Mouse (Mus musculus) bone marrow, adult 2 months (tissue): Measurements from ENCODE around the gene Phf1. TPM values are rescaled to one million over a fixed set of nuclear protein-coding genes. Genes with fewer than 3 reads are reported as not detected.

ENCODE experiments used
- H3K27ac ChIP-seq: fragments of 200-500 bp; 2 replicates; pipeline ENCODE4 v1.5.1; 2012; ENCODE audit warnings: low read depth, mild to moderate bottlenecking, control low read depth, inconsistent platforms, low read length; ENCODE audit not compliant: control insufficient read depth, poor library complexity, insufficient read depth
- H3K4me1 ChIP-seq: fragments of 200-500 bp; 2 replicates; pipeline ENCODE4 v1.6.1; 2011; ENCODE audit warnings: low read length; ENCODE audit not compliant: control insufficient read depth, insufficient read depth
- H3K4me3 ChIP-seq: fragments of 200-500 bp; replicated peaks from 2 replicates; pipeline ENCODE3; 2011; ENCODE audit warnings: mild to moderate bottlenecking, low read depth, low read length, control low read depth; ENCODE audit not compliant: control insufficient read depth
- CTCF ChIP-seq: fragments of 200-500 bp; IDR thresholded peaks from 2 replicates; pipeline ENCODE4 v1.5.1; 2011; ENCODE audit warnings: low read length, control low read depth; ENCODE audit not compliant: control insufficient read depth, insufficient read depth
- POLR2A ChIP-seq: fragments of 200-500 bp; IDR thresholded peaks from 2 replicates; pipeline ENCODE4 v1.6.1; 2011; ENCODE audit warnings: low read depth, mild to moderate bottlenecking, control low read depth, low read length, borderline replicate concordance; ENCODE audit not compliant: control insufficient read depth
- WGBS: fragments of 180-500 bp; shearing (Covaris S2); methylation state at CpG from one replicate; pipeline ENCODE4 v1.1.7; 2018; 5-methylcytosine and 5-hydroxymethylcytosine counted together
- polyA plus RNA-seq: library from polyadenylated mRNA; stranded (reverse); fragments of >200 nt; gene quantifications from 2 replicates; pipeline ENCODE4 v1.2.4, GENCODE M21; 2011; ENCODE audit warnings: low replicate concordance; ENCODE audit not compliant: missing spikeins, insufficient read depth, insufficient read length

Phf1 gene
- polyA plus RNA-seq, 1 experiment = 63.9 TPM

- peak within 1 kb of the TSS; percentile 81 for H3K27ac ChIP-seq
- under 1% methylated on average over 70 of the region's 70 CpGs for WGBS
- H3K4me1 ChIP-seq = peaks cover 1% of the 10 kb centered on the region; the same call in 1 of the 2 replicates
- TF ChIP-seq POLR2A (peak; percentile 95), CTCF (no peak)
- H3K4me3 ChIP-seq = peak within 1 kb of the TSS; percentile 70
Measured at GRCm38 (mm10) chr17:26939178-26939972, 6.5 kb downstream of the Phf1 start, which contains the start of gene Cuta. TSS of gene Cuta (minus strand) at chr17:26939569.

- TF ChIP-seq POLR2A = no peak
- TF ChIP-seq CTCF = no peak
- Histone ChIP-seq H3K4me1 (peaks cover 1% of the 10 kb centered on the region; the same call in 1 of the 2 replicates), H3K4me3 (peak overlapping the region; percentile 70), H3K27ac (peak overlapping the region; percentile 81)
- WGBS = 13% methylated on average over 3 of the region's 3 CpGs
Measured at GRCm38 (mm10) chr17:26939973-26940300, 7.1 kb downstream of the Phf1 start.

- WGBS = 12% methylated on average over 22 of the region's 24 CpGs
- Histone ChIP-seq H3K27ac (peak within 1 kb of the TSS; percentile 81), H3K4me1 (peaks cover 1% of the 10 kb centered on the region; the same call in 1 of the 2 replicates), H3K4me3 (peak within 1 kb of the TSS; percentile 70)
- no peak for TF ChIP-seq POLR2A
- no peak for TF ChIP-seq CTCF
Measured at GRCm38 (mm10) chr17:26941031-26941789, 8.4 kb downstream of the Phf1 start, which contains the start of gene Syngap1. TSS of gene Syngap1 (plus strand) at chr17:26941253.

- Histone ChIP-seq H3K4me3 (no peak overlapping the region), H3K27ac (no peak overlapping the region), H3K4me1 (peaks cover 1% of the 10 kb centered on the region; the same call in 1 of the 2 replicates)
- TF ChIP-seq CTCF = no peak
- no peak for TF ChIP-seq POLR2A
- WGBS = 39% methylated on average over 4 of the region's 4 CpGs
Measured at GRCm38 (mm10) chr17:26941841-26942570, 9.2 kb downstream of the Phf1 start.

GRCm38 (mm10) chr17:26945824-26946495 is 13.1 kb downstream of the Phf1 start:
- no peak for TF ChIP-seq CTCF
- H3K4me1 ChIP-seq = no peaks in the 10 kb centered on the region; the same call in 1 of the 2 replicates
- 45% methylated on average over 13 of the region's 13 CpGs for WGBS
- H3K4me3 ChIP-seq = peak overlapping the region; percentile 25
- no peak overlapping the region for H3K27ac ChIP-seq

GRCm38 (mm10) chr17:26946567-26946966 is 13.7 kb downstream of the Phf1 start:
- Histone ChIP-seq H3K27ac (no peak overlapping the region), H3K4me3 (peak overlapping the region; percentile 25), H3K4me1 (peaks cover 1% of the 10 kb centered on the region; the same call in 1 of the 2 replicates)
- WGBS = 2% methylated on average over 37 of the region's 37 CpGs
- TF ChIP-seq POLR2A (0 out of 2 replicates have a peak, but pooled peaks have one; percentile 37), CTCF (no peak)

GRCm38 (mm10) chr17:26947231-26948100 is 14.6 kb downstream of the Phf1 start:
- 79% methylated on average over 12 of the region's 12 CpGs for WGBS
- Histone ChIP-seq H3K4me1 (peaks cover 1% of the 10 kb centered on the region; the same call in 1 of the 2 replicates), H3K4me3 (no peak overlapping the region)

More at GRCm38 (mm10) chr17:26947231-26948100, 14.6 kb downstream of the Phf1 start:
- no peak overlapping the region for H3K27ac ChIP-seq
- TF ChIP-seq CTCF (no peak), POLR2A (no peak)
